Mouse (Mus musculus): ENCODE data around the gene D1Pas1. TPM values are rescaled to one million over a fixed set of nuclear protein-coding genes. Genes with fewer than 3 reads are reported as not detected.

Gene D1Pas1
- polyA plus RNA-seq, 1 experiment from 2014 or later = not detected

DNA sequence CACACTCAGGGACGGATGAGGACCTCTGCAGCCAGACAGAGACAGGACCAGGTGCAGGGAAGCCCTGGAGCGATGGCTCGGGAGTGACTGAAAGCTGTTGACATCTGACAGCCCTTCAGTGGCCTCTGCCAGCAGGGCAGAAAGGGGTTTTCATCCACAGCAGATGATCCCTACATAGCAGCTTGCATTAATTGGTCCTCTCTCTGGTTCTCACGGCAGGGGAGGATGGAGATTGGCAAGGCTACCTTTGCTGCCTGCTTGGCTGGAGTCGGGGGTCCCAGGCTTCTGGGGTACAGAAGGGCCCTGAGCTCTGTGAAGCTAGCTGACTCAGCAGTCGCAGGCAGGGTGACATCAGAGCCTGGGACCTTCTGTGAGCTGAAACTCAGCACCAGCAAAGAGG lies 24.3 kb downstream of the D1Pas1 start:
- H3K36me3 ChIP-seq (replicated peaks) = no peaks in the 10 kb centered on the region
- H3K4me3 ChIP-seq = no peak overlapping the region
- H3K9ac ChIP-seq = no peak overlapping the region
- no peaks in the 10 kb centered on the region for H3K27me3 ChIP-seq (replicated peaks)
- H3K4me1 ChIP-seq = peaks cover 9% of the 10 kb centered on the region
- no peak overlapping the region for H3K27ac ChIP-seq
- no peak for ATAC-seq (replicated peaks)
- 67% methylated on average over 6 of the region's 6 CpGs for WGBS
- H3K9me3 ChIP-seq = no peaks in the 10 kb centered on the region
- no peak overlapping the region for H3K4me2 ChIP-seq

DNA sequence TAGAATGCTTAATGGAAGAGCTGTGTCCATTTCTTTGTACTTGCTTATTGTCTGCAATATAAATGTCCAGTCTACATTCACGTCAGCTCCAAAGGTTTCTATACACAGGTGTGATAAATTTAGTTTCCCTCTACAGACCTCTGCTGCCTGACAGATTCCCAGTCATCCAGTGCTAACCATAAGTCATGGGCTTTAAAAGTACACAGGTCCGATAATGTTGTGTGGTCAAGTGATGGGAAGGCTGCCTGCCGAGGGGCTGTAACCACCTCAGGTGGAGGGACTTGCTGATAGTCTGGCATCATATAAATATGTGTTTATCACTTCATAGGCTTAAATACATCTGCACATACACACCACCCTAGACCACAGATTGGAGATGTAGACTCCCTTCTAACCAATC lies 24.9 kb downstream of the D1Pas1 start:
- Histone ChIP-seq H3K4me2 (no peak overlapping the region), H3K9me3 (no peaks in the 10 kb centered on the region), H3K4me3 (no peak overlapping the region), H3K4me1 (peaks cover 10% of the 10 kb centered on the region), H3K9ac (no peak overlapping the region), H3K27me3 (replicated peaks) (no peaks in the 10 kb centered on the region), H3K27ac (no peak overlapping the region), H3K36me3 (replicated peaks) (no peaks in the 10 kb centered on the region)
- ATAC-seq (replicated peaks) = no peak
- 96% methylated on average over 3 of the region's 3 CpGs for WGBS

- H3K27ac ChIP-seq = no peak overlapping the region
- peaks cover 10% of the 10 kb centered on the region; the same call in 1 of the 2 replicates for H3K4me1 ChIP-seq
- H3K27me3 ChIP-seq (replicated peaks) = no peaks in the 10 kb centered on the region
- no peaks in the 10 kb centered on the region for H3K9me3 ChIP-seq
- WGBS = 49% methylated on average over 21 of the region's 21 CpGs
- ATAC-seq (replicated peaks) = no peak
- no peak overlapping the region for H3K4me3 ChIP-seq
- no peaks in the 10 kb centered on the region for H3K36me3 ChIP-seq (replicated peaks)
- no peak overlapping the region for H3K9ac ChIP-seq
- 0 out of 2 replicates have a peak overlapping the region, but pooled peaks have one; percentile 14 for H3K4me2 ChIP-seq
Measured at GRCm38 (mm10) chr1:186997596-186998304, 30.5 kb downstream of the D1Pas1 start.

DNA sequence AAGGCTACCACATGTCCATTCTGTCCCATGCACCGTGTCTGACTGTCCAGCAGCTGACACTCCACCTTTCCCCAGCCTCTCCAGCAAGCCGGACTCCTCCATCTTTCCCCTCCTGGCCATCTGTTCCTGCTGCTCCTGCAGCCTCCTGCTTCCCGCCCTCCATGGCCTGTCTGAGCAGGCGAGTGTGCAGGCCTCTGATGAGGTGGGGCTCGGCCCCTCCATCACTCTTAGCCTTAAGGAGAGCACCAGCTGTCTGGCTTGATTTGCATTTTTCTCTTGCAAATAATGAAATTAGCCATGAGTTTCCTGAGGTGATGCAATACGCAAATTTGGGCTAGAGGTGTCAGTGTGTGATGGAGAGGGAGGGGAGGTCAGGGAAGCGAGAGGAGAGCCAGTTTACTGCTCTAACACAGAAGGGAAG lies 36.2 kb downstream of the D1Pas1 start:
- Histone ChIP-seq H3K4me2 (no peak overlapping the region), H3K4me3 (no peak overlapping the region), H3K27ac (no peak overlapping the region), H3K9ac (no peak overlapping the region), H3K4me1 (no peaks in the 10 kb centered on the region), H3K36me3 (replicated peaks) (no peaks in the 10 kb centered on the region), H3K27me3 (replicated peaks) (no peaks in the 10 kb centered on the region), H3K9me3 (no peaks in the 10 kb centered on the region)
- no peak for ATAC-seq (replicated peaks)
- 45% methylated on average over 7 of the region's 7 CpGs for WGBS

- Histone ChIP-seq H3K4me3 (no peak overlapping the region), H3K27ac (no peak overlapping the region), H3K27me3 (replicated peaks) (no peaks in the 10 kb centered on the region), H3K4me2 (no peak overlapping the region), H3K4me1 (no peaks in the 10 kb centered on the region), H3K9ac (no peak overlapping the region), H3K36me3 (replicated peaks) (no peaks in the 10 kb centered on the region), H3K9me3 (no peaks in the 10 kb centered on the region)
- 100% methylated on average over 1 of the region's 1 CpGs for WGBS
- ATAC-seq (replicated peaks) = no peak
Measured at GRCm38 (mm10) chr1:187004306-187004705, 37.1 kb downstream of the D1Pas1 start.

DNA sequence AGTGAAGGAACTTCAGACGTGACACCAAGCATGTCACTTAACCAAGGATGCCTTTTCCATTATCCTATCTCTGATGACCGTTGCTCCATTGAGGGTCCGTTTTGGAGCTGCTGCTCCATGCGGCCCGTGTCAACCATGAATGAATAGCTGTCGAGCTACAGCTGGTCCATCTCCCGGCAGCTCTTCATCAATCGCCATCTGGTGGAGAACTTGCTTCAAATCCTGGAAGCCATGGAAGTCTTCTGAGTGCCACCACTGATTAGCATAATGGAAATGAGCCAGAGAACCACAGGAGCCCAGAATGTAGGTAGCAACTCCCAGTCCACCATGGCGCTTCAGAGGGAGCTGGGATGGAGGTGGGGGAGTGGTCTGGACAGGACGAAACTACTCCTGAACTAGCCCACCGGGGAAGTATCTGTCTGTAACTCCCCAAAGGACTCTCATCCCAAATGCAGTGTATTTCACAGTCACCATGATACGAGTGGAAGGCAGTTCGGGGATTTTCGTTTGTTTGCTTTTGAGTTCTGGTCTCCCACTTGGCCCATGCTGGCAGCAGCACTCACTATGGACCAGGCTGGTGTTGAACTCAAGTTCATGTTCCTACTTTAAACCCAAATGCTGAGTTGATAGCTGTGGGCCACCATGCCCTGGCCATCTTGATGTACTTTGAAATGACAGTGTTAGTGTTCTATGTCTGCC lies 39.2 kb downstream of the D1Pas1 start:
- no peak for ATAC-seq (replicated peaks)
- no peak overlapping the region for H3K9ac ChIP-seq
- 89% methylated on average over 14 of the region's 14 CpGs for WGBS

DNA sequence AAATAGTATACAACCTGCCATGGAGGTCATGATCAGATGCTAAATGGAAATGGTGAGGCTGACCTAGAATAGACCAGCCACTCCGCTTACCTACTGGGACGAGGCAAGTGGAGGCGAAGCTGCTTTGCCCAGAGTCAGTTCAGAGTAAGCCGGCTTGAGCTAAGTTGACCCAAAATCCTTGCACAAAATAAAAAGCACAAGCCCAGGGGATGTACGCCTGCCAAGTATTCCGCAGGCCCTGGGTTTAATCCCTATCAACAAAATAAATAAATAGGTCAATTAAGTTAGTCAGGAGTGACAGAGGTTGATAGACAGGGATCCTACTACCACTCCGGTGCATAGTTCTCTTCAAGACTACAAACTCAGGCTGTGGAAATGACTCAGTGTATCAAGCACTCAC lies 41.0 kb downstream of the D1Pas1 start:
- ATAC-seq (replicated peaks) = no peak
- WGBS = 78% methylated on average over 7 of the region's 7 CpGs
- Histone ChIP-seq H3K36me3 (replicated peaks) (no peaks in the 10 kb centered on the region), H3K9ac (no peak overlapping the region), H3K27ac (no peak overlapping the region), H3K4me1 (no peaks in the 10 kb centered on the region), H3K4me3 (no peak overlapping the region), H3K27me3 (replicated peaks) (no peaks in the 10 kb centered on the region), H3K4me2 (no peak overlapping the region), H3K9me3 (no peaks in the 10 kb centered on the region)

More for the DNA sequence above, 39.2 kb downstream of the D1Pas1 start:
- Histone ChIP-seq H3K4me2 (no peak overlapping the region), H3K36me3 (replicated peaks) (no peaks in the 10 kb centered on the region), H3K9me3 (no peaks in the 10 kb centered on the region), H3K4me1 (no peaks in the 10 kb centered on the region), H3K27ac (no peak overlapping the region), H3K4me3 (no peak overlapping the region), H3K27me3 (replicated peaks) (no peaks in the 10 kb centered on the region)

DNA sequence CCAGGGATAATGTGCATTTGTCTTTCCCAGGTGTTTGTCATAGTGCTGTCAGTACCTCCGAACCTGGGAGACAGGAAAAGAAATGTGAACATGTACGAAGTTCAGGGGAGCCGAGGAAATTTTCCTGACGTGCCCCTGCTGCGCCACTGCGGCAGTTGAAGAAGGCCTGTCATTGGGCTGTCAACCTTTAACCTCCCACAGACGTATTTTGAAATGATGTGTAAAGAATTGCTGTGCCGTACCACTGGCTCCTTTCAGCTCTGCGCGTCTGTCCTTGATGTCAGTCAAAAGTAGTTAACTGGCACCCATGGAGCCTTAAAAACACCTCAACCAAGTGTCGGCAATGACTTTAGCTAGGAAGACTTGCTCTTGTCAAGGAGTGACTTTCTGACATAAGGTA lies 42.9 kb downstream of the D1Pas1 start:
- no peak overlapping the region for H3K4me2 ChIP-seq
- no peak overlapping the region for H3K4me3 ChIP-seq
- H3K9ac ChIP-seq = no peak overlapping the region
- no peaks in the 10 kb centered on the region for H3K9me3 ChIP-seq
- H3K36me3 ChIP-seq (replicated peaks) = no peaks in the 10 kb centered on the region
- H3K4me1 ChIP-seq = no peaks in the 10 kb centered on the region
- 83% methylated on average over 11 of the region's 11 CpGs for WGBS
- H3K27me3 ChIP-seq (replicated peaks) = no peaks in the 10 kb centered on the region
- H3K27ac ChIP-seq = no peak overlapping the region
- no peak for ATAC-seq (replicated peaks)

DNA sequence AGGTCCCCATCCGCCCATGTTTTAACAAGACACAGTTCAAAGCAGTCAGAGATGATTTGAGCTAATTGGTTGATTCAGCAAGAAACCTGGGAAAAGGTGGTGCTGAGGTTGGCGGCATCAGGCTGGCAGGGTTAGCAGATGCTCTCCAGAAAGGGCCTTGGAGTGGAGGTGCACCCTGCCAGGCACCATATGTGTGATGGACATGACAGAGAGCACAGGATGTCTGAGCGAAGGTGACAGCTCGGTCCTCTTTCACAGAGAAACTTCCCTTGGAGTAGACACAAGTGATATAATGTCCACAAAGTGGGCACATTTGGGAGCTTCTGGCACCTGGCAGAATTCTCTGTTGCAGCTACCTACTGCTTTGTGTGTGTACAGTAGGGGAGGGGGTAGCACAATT lies 44.4 kb downstream of the D1Pas1 start:
- no peaks in the 10 kb centered on the region for H3K4me1 ChIP-seq
- WGBS = 89% methylated on average over 4 of the region's 4 CpGs
- H3K9me3 ChIP-seq = no peaks in the 10 kb centered on the region
- no peak overlapping the region for H3K4me2 ChIP-seq
- no peak overlapping the region for H3K4me3 ChIP-seq
- H3K27ac ChIP-seq = no peak overlapping the region
- no peaks in the 10 kb centered on the region for H3K27me3 ChIP-seq (replicated peaks)
- H3K9ac ChIP-seq = no peak overlapping the region
- no peak for ATAC-seq (replicated peaks)
- H3K36me3 ChIP-seq (replicated peaks) = no peaks in the 10 kb centered on the region

- ATAC-seq (replicated peaks) = no peak
- Histone ChIP-seq H3K4me3 (no peak overlapping the region), H3K27ac (no peak overlapping the region), H3K27me3 (replicated peaks) (no peaks in the 10 kb centered on the region), H3K4me2 (no peak overlapping the region), H3K36me3 (replicated peaks) (no peaks in the 10 kb centered on the region), H3K9me3 (no peaks in the 10 kb centered on the region), H3K4me1 (no peaks in the 10 kb centered on the region), H3K9ac (no peak overlapping the region)
- 91% methylated on average over 2 of the region's 2 CpGs for WGBS
Measured at GRCm38 (mm10) chr1:187014141-187014540, 46.9 kb downstream of the D1Pas1 start.

GRCm38 (mm10) chr1:187015673-187016072 lies 48.5 kb downstream of the D1Pas1 start:
- 96% methylated on average over 1 of the region's 1 CpGs for WGBS
- no peaks in the 10 kb centered on the region for H3K4me1 ChIP-seq
- H3K4me3 ChIP-seq = no peak overlapping the region
- no peak overlapping the region for H3K27ac ChIP-seq
- H3K27me3 ChIP-seq (replicated peaks) = no peaks in the 10 kb centered on the region
- H3K9ac ChIP-seq = no peak overlapping the region
- no peak for ATAC-seq (replicated peaks)
- H3K36me3 ChIP-seq (replicated peaks) = no peaks in the 10 kb centered on the region
- H3K4me2 ChIP-seq = no peak overlapping the region
- H3K9me3 ChIP-seq = no peaks in the 10 kb centered on the region

GRCm38 (mm10) chr1:187016116-187016515 lies 48.9 kb downstream of the D1Pas1 start:
- no peaks in the 10 kb centered on the region for H3K36me3 ChIP-seq (replicated peaks)
- no peak for ATAC-seq (replicated peaks)
- no peak overlapping the region for H3K4me2 ChIP-seq
- WGBS = 57% methylated on average over 4 of the region's 4 CpGs
- H3K9ac ChIP-seq = no peak overlapping the region
- no peak overlapping the region for H3K27ac ChIP-seq
- H3K4me1 ChIP-seq = no peaks in the 10 kb centered on the region
- H3K27me3 ChIP-seq (replicated peaks) = no peaks in the 10 kb centered on the region
- H3K9me3 ChIP-seq = no peaks in the 10 kb centered on the region
- no peak overlapping the region for H3K4me3 ChIP-seq

GRCm38 (mm10) chr1:187020011-187020410 lies 52.8 kb downstream of the D1Pas1 start:
- WGBS = 88% methylated on average over 7 of the region's 7 CpGs
- ATAC-seq (replicated peaks) = no peak
- no peak overlapping the region for H3K27ac ChIP-seq
- no peaks in the 10 kb centered on the region for H3K4me1 ChIP-seq
- H3K9ac ChIP-seq = no peak overlapping the region
- H3K27me3 ChIP-seq (replicated peaks) = no peaks in the 10 kb centered on the region
- H3K4me3 ChIP-seq = no peak overlapping the region
- no peak overlapping the region for H3K4me2 ChIP-seq
- H3K36me3 ChIP-seq (replicated peaks) = no peaks in the 10 kb centered on the region
- H3K9me3 ChIP-seq = no peaks in the 10 kb centered on the region
